Mouse (Mus musculus) cerebellum, postnatal 14 days (tissue): ENCODE results near the gene Rps2.
"Not testable (repeated sequence)": the region's sequence is repeated elsewhere in the genome, so short reads cannot be mapped to it uniquely, and the experiment has no call there.

Source experiments
- DNase-seq, 2 experiments: peaks; one replicate each; pipeline ENCODE4 v3.0.0; 2021; ENCODE audit warnings: mixed read lengths in 2 of 2

Gene Rps2

GRCm38 (mm10) chr17:24706982-24707800 is 10.7 kb upstream of the Rps2 start, which contains the start of gene Tbl3:
Gene Tbl3, minus strand, starts transcription at chr17:24707660.
- DNase-seq: peak; percentile 97

DNA sequence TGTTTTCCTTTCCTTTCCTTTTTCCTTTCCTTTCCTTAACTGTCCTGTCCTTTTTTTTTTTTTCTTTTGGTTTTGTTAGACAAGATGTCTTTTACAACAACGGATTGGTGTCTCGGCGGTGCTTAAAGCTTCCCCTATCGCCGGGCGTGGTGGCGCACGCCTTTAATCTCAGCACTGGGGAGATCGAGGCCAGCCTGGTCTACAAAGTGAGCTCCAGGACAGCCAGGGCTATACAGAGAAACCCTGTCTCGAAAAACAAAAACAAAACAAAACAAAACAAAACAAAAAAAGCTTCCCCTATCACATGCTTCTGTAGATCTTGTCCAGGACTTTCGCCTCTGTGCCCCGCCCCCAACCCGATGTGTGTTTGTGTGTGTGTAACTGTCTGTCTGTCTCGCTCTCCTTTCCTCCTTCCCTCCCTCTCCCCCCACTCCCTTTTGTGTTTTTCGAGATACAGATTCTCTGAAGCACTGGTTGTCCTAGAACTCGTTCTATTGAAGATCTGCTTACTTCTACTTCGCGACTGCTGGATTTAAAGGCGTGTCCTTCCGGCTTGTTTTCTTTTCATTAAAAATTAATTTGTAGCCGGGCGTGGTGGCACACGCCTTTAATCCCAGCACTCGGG is 10.0 kb upstream of the Rps2 start:
- DNase-seq: no peak

GRCm38 (mm10) chr17:24708646-24709045 is 9.3 kb upstream of the Rps2 start:
- DNase-seq: no peak

DNA sequence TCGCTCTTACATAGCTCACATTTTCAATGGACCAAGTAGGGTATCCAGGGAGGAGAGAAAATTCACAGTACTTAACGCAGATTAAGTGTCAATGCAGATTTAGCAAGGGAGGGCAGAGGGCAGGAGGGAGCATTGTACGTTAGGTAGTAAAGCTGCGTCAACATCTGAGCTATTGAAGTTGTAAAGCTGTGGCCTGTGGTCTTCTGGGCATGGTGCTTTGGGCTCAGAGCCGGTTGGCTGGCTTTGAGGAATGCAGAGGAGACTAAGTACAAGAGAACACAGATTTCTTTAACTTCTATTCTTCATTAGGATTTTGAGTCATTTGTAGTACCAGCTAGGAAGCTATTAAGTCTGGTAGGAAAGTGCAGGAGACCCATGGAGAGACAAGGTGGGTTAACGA is 2.4 kb upstream of the Rps2 start:
- no peak for DNase-seq

DNA sequence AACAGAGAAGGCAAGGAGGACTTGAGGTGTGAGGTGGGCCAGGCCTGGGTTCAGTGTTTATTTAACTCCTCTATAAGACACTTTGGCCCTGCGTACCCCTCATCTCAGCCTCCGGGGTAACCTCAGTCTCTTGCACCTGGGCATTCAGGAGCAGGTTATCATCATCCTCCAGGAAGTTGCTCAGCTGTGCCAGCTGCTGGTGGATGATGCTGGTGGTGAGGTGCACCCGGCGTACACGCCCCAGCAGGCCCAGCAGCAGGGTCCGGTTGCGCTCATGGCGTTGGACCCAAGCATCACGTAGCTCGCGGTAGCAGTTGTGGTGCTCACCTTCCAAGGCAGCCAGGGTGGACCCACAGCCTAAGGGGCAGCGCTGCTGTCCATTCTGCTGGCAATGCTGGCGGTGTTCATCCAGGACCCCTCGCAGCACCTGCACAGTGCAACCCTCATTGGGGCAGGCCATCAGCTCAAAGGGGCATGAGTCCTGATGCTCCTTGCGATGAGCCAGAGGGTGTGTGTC is 1.7 kb upstream of the Rps2 start:
- DNase-seq: no peak

DNA sequence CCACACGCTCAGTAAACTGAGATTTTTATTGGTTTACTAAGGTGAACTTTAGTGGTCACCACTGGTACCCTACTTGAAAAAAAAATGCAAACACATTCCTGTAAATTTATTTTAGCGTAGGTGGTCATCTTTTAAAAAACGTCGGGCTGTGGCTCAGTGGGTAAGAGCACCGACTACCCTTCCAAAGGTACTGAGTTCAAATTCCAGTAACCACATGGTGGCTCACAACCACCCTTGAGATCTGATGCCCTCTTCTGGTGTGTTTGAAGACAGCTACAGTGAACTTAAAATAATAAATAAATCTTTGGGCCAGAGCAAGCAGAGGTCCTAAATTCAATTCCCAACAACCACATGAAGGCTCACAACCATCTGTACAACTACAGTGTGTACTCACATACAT is 1.0 kb downstream of the Rps2 start:
- DNase-seq: not testable (repeated sequence)

- DNase-seq: peak; percentile 99
These were observed 1.7 kb downstream of the Rps2 start for GRCm38 (mm10) chr17:24719494-24720222.

DNA sequence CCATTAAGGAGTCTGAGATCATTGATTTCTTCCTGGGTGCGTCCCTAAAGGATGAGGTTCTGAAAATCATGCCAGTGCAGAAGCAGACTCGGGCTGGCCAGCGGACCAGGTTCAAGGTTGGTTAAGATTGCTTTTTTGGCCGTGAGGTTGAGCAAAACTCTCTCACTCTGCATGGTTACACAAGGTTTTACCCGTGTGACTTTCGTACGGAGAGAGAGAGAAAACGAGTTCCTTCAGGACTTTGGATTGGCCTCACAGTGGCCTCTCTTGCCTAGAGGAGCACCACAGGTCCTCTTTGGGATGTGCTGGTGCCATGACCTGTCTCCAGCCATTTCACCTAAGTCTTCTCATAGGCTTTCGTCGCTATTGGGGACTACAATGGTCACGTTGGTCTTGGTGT is 2.7 kb downstream of the Rps2 start:
- not testable (repeated sequence) for DNase-seq

DNA sequence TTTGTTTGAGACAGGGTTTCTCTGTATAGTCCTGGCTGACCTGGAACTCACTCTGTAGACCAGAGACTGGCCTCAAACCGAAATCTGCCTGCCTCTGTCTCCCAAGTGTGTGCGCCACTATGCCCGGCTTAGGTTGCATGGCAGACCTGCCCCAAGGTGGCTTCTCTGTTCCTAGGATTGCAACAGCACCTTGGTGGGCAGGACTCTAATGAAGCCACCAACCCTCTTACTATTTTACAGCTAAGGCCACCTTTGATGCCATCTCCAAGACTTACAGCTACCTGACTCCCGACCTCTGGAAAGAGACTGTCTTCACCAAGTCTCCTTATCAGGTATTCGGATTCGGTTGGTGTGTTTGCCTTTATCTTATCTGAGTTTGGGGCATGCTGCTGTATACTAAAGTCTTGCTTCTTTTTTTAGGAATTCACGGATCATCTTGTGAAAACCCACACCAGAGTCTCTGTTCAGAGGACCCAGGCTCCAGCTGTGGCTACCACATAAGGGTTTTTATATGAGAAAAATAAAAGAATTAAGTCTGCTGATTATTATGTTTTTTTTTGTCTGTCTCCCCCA is 3.6 kb downstream of the Rps2 start:
- DNase-seq: not testable (repeated sequence)

- no peak for DNase-seq
These were observed 4.5 kb downstream of the Rps2 start for GRCm38 (mm10) chr17:24722220-24722924.

GRCm38 (mm10) chr17:24723122-24723880 is 5.4 kb downstream of the Rps2 start:
- DNase-seq: no peak

- DNase-seq: no peak
These were observed 5.9 kb downstream of the Rps2 start for GRCm38 (mm10) chr17:24723881-24724180.

GRCm38 (mm10) chr17:24724184-24724583 is 6.3 kb downstream of the Rps2 start, which contains the start of gene Ndufb10:
Gene Ndufb10, minus strand, starts transcription at chr17:24724478.
- peak; percentile 99 to 100 for DNase-seq

DNA sequence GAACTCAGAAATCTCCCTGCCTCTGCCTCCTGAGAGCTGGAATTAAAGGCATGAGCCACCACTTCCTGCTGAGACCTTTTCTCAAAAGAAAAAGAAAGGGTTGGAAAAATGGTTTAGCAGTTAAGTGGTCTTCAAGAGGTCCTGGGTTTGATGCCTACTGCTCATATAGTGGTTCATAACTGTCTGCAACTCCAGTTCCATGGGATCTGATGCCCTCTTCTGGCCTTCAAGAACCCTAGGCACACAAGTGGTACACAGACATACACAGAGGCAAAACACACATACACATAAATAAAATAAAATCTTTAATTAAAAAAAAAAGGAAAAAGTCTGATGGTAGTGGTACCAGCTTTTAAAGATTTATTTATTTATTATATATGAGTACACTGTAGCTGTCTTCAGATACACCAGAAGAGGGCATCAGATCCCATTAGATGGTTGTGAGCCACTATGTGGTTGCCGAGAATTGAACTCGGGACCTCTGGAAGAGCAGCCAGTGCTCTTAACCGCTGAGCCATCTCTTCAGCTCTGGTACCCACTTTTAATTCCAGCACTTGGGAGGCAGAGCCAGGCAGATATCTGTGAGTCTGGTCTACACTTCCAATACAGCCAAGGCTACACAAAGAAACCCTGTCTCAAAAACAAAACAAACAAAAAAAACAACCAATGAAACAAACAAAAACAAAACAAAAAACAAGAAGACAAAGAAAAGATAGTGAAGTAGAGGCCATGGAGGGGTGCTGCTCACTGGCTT is 7.9 kb downstream of the Rps2 start:
- DNase-seq: no peak

- DNase-seq: no peak
These were observed 9.7 kb downstream of the Rps2 start, which contains the start of gene Rpl3l for GRCm38 (mm10) chr17:24727618-24728017. Gene Rpl3l, plus strand, starts transcription at chr17:24727820.

GRCm38 (mm10) chr17:24728184-24728583 is 10.3 kb downstream of the Rps2 start:
- no peak for DNase-seq

GRCm38 (mm10) chr17:24729067-24729466 is 11.2 kb downstream of the Rps2 start:
- DNase-seq: no peak

DNA sequence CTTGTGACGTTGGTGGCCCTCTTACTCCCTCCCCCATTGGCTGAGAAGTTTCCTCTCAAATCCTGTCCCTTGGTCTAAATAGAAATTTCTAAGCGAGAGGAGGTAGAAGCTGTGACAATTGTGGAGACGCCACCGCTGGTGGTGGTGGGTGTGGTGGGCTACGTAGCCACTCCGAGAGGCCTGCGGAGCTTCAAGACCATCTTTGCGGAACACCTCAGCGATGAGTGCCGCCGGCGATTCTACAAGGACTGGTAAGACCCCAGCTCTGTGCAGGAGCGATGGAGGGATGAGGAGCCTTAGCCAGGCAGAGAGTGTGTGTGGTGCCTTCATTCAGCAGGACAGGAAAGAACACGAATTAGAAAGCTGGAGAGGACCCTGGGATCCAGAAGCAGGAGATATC is 12.9 kb downstream of the Rps2 start:
- DNase-seq: no peak

- DNase-seq: no peak
These were observed 14.5 kb downstream of the Rps2 start for GRCm38 (mm10) chr17:24732233-24732935.

DNA sequence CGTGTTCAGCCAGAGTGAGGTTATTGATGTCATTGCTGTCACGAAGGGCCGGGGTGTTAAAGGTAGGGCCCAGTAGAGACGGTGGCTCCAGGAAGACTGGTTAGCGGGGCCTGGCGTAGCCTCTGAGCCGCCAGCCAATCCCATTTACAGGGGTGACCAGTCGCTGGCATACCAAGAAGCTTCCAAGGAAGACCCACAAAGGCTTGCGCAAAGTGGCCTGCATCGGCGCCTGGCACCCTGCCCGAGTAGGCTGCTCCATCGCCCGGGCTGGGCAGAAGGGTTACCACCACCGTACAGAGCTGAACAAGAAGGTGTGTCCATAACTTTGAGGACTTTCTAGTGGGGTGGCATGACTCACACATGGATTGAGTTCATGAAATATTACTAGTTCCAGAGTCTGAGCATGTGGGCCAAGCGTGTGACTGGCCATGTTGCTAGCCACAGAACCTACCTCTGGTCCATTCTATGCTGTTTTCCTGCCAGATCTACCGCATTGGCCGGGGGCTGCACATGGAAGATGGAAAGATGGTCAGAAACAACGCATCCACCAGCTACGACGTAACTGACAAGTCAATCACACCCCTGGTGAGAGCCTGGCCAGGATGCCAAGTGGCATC is 15.6 kb downstream of the Rps2 start:
- DNase-seq: no peak
